Mouse (Mus musculus) heart, postnatal 0 days (tissue): ENCODE results near the gene Pdzd2.

Experiments used
- CTCF ChIP-seq: IDR thresholded peaks from 2 replicates; pipeline ENCODE4 v1.5.1; 2016; ENCODE audit warnings: antibody characterized with exemption, control low read depth, low read depth
- EP300 ChIP-seq: IDR thresholded peaks from 2 replicates; pipeline ENCODE4 v1.6.1; 2016; ENCODE audit warnings: antibody characterized with exemption, low read depth

GRCm38 (mm10) chr15:12355907-12356306 lies 383.8 kb downstream of the Pdzd2 start:
- TF ChIP-seq CTCF (no peak), EP300 (no peak)
